Mouse (Mus musculus) embryo, embryonic 10.5 days (tissue): ENCODE results near the gene Gm20388.

ENCODE experiments used
- DNase-seq: peaks from one replicate; pipeline ENCODE4 v3.0.0-alpha.2; 2015; ENCODE audit warnings: low spot score

Gene Gm20388

GRCm38 (mm10) chr8:124289481-124290050 is 4378.9 kb downstream of the Gm20388 start:
- DNase-seq = no peak

- DNase-seq = no peak
Observed at GRCm38 (mm10) chr8:124290911-124291691, 4380.5 kb downstream of the Gm20388 start.

GRCm38 (mm10) chr8:124291693-124292092 is 4381.1 kb downstream of the Gm20388 start:
- no peak for DNase-seq

- no peak for DNase-seq
Observed at GRCm38 (mm10) chr8:124292965-124293364, 4382.3 kb downstream of the Gm20388 start.

- no peak for DNase-seq
Observed at GRCm38 (mm10) chr8:124294425-124294824, 4383.8 kb downstream of the Gm20388 start.

- DNase-seq = no peak
Observed at GRCm38 (mm10) chr8:124294900-124295299, 4384.3 kb downstream of the Gm20388 start.

- no peak for DNase-seq
Observed at GRCm38 (mm10) chr8:124295357-124295756, 4384.7 kb downstream of the Gm20388 start.

- no peak for DNase-seq
Observed at GRCm38 (mm10) chr8:124301512-124301911, 4390.9 kb downstream of the Gm20388 start.

- no peak for DNase-seq
Observed at GRCm38 (mm10) chr8:124301935-124302555, 4391.4 kb downstream of the Gm20388 start.

GRCm38 (mm10) chr8:124303211-124303902 is 4392.7 kb downstream of the Gm20388 start:
- no peak for DNase-seq

- no peak for DNase-seq
Observed at GRCm38 (mm10) chr8:124304141-124304540, 4393.5 kb downstream of the Gm20388 start.

- DNase-seq = no peak
Observed at GRCm38 (mm10) chr8:124306574-124306973, 4395.9 kb downstream of the Gm20388 start.

- no peak for DNase-seq
Observed at GRCm38 (mm10) chr8:124307700-124308099, 4397.1 kb downstream of the Gm20388 start.

- DNase-seq = no peak
Observed at GRCm38 (mm10) chr8:124310509-124310908, 4399.9 kb downstream of the Gm20388 start.

GRCm38 (mm10) chr8:124311111-124311510 is 4400.5 kb downstream of the Gm20388 start:
- DNase-seq = no peak

GRCm38 (mm10) chr8:124311723-124312122 is 4401.1 kb downstream of the Gm20388 start:
- no peak for DNase-seq

GRCm38 (mm10) chr8:124312228-124312627 is 4401.6 kb downstream of the Gm20388 start:
- no peak for DNase-seq

- peak; percentile 67 for DNase-seq
Observed at GRCm38 (mm10) chr8:124314803-124315202, 4404.2 kb downstream of the Gm20388 start.

GRCm38 (mm10) chr8:124316466-124317136 is 4406.0 kb downstream of the Gm20388 start:
- no peak for DNase-seq

- no peak for DNase-seq
Observed at GRCm38 (mm10) chr8:124317191-124317682, 4406.6 kb downstream of the Gm20388 start.

- no peak for DNase-seq
Observed at GRCm38 (mm10) chr8:124317821-124318220, 4407.2 kb downstream of the Gm20388 start.
